Mouse (Mus musculus) left cerebral cortex, adult 9 months (tissue): ENCODE measurements around the gene Myo5a.

Experiments used
- DNase-seq, 2 experiments: peaks; one replicate each; pipeline ENCODE4 v3.0.0; 2022; ENCODE audit warnings: low spot score in 2 of 2

Myo5a gene

GRCm38 (mm10) chr9:75071706-75072192 lies 934 bp downstream of the Myo5a start:
- peak in 1 of 2 experiments; percentile 45 for DNase-seq

DNA sequence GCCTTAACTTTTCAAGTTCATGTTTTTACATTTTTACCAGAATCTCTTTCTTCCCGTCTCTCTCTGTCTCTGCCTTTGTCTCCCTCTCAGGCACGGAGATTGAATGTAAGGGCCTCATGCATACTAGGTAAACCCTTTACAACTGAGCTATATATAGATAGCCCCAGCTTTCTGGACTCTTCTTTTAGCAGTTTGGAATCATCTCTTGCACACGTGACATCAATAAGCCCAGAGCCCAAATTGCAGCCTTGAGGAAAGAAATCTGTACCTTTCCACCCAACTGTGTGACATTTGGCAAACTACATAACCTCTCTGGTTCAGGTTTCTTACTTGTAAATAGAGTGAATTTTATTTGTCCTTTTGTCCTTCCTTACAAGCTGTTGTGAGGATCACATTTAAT lies 1.5 kb downstream of the Myo5a start:
- DNase-seq, result no peak

DNA sequence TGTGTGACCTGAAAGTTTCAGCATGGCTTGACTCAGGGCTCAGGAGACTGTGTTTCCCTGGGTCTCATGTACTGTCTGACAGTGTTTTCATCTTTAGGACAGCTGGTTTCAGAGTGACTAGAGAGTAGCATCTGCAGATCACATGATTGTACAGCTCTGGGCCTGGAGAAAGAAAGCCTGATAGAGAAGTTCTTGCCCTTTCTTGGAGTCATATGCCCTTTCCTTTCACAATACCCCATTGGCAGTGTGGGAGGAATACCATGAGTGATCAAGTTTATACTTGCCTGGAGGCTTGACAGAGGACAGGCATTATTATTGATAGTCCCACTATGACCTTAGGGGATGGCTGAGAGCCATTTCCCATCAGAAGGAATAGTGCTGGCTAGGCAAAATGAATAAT lies 6.4 kb downstream of the Myo5a start:
- DNase-seq, result no peak

DNA sequence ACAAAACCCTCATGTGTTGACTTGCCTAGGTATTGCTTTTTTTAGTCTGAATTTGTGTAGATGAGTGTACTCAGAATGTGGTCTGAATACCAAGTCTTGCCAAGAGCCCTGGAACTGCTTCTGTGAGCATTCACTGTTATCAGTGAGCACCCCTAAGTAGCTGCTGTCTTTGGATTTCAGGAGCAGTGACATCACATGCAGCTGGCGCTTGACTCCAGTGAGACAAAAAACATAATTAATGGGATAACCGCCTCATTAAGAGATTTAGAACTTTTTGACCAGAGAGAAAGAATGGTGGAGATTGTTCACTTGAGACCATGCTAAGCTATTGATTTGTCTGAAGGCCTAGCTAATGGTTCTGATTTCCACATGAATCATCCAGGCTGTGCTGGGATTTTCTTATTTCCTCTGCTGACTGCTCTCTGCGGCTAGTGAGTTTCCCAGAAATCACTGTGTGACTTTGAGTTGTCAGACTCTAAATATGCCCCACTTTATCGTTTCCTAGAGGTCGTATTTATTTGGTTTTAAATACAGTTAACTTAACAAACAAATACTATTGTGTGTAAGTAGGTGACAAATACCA lies 14.5 kb downstream of the Myo5a start:
- no peak for DNase-seq

GRCm38 (mm10) chr9:75087823-75088222 lies 17.0 kb downstream of the Myo5a start:
- DNase-seq, result no peak

DNA sequence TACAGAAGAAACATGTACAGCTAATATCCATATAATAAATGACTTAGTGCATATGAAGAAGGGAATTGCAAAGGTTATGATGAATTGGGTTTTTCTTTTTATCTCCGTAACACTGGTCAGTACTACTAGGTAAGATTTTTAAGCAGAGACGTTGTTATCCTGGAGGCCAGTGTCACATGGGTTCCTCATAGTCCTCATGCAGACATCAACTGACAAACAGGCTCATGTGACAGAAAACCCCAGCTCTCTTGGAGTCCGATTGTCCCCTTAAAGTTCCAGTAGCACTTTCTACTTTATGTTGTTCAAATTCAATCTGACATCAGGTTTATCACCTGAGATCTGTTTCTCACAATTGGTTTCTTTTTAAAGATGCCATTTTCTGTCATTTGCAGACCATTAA lies 18.5 kb downstream of the Myo5a start:
- DNase-seq, result no peak

GRCm38 (mm10) chr9:75092134-75092533 lies 21.3 kb downstream of the Myo5a start:
- DNase-seq, result no peak

DNA sequence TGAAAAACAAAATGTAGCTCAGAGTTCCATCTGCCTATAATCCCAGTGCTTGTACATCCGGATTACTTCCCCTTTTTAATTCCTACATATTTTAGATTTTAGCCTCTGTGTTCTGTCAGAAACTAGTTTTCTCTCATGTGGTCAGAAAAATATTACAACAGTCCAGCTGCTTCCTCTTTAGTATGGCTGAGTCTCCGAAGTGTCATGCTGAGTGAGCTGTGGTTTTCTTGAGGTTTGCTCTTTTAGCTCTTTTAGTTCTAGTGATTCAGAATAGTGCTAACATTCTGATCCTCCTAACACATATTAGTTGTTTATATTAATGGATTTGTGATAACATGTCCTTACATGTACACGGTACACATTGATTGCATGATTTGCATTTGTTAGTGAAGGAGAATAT lies 23.9 kb downstream of the Myo5a start:
- DNase-seq, result no peak

DNA sequence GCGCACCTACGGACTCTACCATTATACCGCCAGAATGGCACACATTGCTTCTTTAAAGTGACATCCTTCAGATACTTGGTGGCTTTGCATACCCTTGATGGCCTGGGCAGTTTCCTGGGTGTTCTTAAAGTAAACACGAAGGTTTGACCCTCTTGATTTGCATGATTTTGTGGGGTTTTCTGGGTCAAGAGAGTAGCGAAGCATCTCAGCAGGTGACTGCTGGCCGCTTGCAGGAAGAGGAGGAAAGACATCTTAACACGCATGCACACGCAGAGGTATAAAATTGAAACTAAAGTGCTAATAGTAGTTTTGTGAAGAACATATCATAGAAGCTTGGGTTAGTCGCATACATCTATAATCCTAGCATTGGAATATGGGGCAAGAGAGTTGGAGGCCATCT lies 28.1 kb downstream of the Myo5a start:
- DNase-seq, result no peak

DNA sequence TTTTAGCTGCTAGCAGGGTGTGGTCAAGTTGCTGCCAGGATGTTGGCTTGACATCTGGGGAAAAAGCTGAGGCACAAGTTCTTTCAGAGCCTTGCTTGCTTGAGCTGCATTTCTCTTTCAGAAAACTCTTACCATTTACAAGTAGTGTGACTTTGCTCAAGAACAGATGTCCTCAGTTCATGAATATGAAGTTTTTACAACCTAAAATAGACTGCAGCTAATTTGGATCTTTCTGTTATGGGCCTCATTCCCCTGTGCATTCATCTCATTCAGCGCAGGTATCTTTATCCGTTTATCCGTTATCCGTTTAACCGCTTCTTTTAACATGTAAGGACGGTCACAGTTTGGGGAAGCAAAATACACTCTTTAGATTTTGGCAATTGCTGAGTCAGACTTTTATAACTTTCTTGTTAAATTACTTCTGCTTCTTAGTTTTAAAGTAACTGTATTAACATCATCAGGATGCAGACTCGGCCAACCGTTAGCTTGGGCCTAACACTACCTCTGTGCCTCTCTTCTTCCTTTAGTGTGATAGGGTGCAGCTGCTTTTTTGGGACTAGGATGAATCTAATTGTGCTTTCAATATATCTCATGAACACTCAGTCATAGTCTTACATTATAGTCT lies 29.5 kb downstream of the Myo5a start:
- DNase-seq, result no peak

DNA sequence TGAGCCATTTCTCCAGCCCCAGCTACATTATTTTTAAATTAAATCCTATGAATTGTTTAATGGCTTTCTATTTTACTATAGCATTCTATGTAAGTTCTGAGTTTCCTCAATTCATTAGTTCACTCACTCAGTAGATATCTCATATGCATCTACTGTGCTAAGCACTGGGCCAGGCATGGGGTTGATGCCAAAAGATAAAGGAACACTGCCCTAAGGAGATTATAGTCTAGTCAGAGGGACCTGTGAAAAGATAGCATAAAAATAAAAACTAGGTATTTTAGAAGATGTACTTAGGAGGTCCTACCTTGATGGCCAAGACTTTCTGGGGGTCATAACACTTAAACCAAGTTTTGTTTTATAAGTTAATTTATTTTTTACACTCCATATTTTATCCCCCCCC lies 31.3 kb downstream of the Myo5a start:
- DNase-seq, result no peak

DNA sequence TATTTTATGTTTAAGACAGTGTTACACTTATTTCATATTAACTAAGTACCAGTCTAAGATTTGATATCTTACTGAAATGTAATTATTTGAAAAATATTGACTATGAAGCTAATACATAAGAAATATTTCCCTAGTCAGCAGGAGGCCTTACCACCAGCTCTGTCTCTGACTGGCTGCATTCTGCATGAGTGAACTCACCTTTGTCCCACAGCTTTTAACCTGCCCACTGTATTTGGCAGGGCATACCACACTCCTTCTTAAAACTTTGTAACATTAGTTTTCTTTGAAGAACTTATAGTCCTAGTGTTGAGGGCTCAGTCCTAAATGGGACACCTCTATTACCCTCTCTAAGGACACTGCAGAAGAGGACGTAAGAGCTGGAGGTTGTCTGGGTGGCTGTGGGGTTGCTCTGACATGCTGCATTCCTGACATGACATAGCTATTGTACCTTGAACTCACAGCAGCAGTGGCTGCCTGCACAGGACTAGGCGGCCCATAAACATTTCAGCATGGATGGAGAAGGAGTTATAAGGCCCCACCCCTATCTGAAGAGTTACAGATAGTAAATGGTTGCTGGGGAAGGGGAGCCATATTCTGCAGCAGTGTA lies 45.9 kb downstream of the Myo5a start:
- DNase-seq, result no peak

- peak in 1 of 2 experiments; percentile 30 for DNase-seq
Observed at GRCm38 (mm10) chr9:75121126-75121525, 50.3 kb downstream of the Myo5a start.

GRCm38 (mm10) chr9:75124201-75124721 lies 53.4 kb downstream of the Myo5a start:
- DNase-seq, result no peak

DNA sequence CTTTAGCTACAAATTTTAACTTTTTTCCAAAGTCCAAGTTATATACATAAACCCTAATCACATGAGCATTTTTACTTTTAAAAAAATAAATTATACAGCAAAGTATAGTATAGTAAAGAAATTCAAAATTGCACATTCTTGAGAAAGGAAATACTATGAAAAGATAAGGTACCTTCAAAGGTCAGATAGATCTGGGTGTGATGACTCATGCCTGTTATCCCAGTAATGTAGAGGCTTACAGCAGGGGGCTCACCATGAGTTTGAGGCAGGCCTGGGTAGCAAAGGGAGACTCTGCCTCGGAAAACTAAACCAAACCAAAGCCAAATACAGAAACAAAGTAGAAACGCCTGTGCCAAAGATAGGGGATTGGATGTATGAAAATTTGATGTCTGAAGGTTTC lies 59.7 kb downstream of the Myo5a start:
- no peak for DNase-seq

GRCm38 (mm10) chr9:75146911-75147310 lies 76.1 kb downstream of the Myo5a start:
- no peak for DNase-seq

DNA sequence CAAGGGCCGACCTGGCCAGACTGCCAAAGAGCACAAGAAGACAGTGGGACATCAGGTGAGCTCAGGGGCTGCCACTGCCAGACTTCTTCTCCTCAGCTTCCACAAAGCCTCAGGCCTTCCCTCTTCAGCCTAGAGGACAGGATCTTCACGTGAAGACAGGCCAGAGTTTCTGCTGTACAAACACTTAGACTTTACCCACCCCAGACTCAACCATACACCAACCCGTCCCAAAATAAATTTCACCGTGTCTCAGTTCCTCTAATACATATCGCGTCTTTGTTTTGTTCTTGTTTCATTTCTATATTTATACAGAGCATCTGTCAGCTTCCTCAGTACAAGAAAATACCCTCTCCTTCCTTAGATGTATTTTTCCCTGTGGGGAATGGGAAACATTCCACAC lies 89.7 kb downstream of the Myo5a start:
- DNase-seq, result peak in 1 of 2 experiments; percentile 27

- no peak for DNase-seq
Observed at GRCm38 (mm10) chr9:75163650-75164049, 92.8 kb downstream of the Myo5a start.

GRCm38 (mm10) chr9:75171721-75172120 lies 100.9 kb downstream of the Myo5a start:
- peak in 1 of 2 experiments; percentile 45 for DNase-seq

GRCm38 (mm10) chr9:75187646-75188260 lies 116.9 kb downstream of the Myo5a start:
- DNase-seq, result no peak

- DNase-seq, result no peak
Observed at GRCm38 (mm10) chr9:75193858-75194257, 123.0 kb downstream of the Myo5a start.

DNA sequence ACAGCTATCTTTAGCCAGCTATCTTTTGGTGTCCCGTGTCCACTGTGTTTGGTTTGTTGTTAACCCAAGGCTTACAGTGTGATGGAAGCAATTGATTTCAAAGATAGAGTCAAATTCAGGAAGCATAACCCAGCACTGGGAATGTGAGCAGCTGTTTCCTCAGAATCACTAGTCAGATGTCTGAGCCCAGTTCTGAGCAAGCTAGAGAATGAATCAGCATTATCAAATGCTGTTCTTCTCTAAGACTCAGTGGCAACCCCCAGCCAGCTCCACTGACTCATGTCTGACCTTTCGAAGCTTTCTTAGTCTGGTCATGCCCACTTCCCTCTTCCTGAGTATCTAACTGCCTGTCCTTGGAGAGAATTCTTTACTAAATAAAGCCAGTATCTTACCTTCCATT lies 125.5 kb downstream of the Myo5a start:
- peak in 1 of 2 experiments; percentile 66 for DNase-seq

DNA sequence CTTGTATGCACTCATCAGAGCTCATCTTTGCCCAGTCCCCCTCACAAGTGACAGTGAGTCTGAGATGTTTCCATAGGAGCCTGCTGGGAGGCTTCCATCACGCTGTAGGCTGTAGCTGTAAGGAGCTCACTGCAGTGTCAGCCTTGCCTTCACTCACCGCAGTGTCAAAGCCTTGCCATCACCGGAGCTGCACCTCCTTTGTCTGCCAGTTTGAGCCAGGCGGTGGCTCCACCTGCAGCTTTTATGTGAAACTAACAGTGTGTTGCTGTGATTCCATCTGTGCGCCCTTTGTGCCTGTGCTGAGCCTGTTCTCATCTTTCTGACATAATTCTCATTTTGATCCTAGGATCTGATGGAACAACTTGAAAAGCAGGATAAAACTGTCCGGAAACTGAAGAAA lies 126.5 kb downstream of the Myo5a start:
- peak in 1 of 2 experiments; percentile 56 for DNase-seq
